Mouse (Mus musculus) heart, embryonic 12.5 days (tissue): ENCODE measurements around the gene Exoc3l. TPM values are rescaled to one million over a fixed set of nuclear protein-coding genes. Genes with fewer than 3 reads are reported as not detected.
"Not testable (repeated sequence)": the region's sequence is repeated elsewhere in the genome, so short reads cannot be mapped to it uniquely, and the experiment has no call there.

Experiments
- ATAC-seq: fragments of 200-750 bp; cut with Nextera tagmentation; 2 replicates; pipeline ENCODE4 v1.8.0; 2017; ENCODE audit warnings: moderate TSS enrichment, moderate library complexity; ENCODE audit not compliant: insufficient number of reproducible peaks, low FRiP score
- H3K27ac ChIP-seq: fragments of 300-500 bp; sonication (generic); 2 replicates; pipeline ENCODE4 v1.5.1; 2016; ENCODE audit warnings: mild to moderate bottlenecking, moderate library complexity; ENCODE audit not compliant: poor library complexity, severe bottlenecking
- H3K27me3 ChIP-seq: fragments of 300-500 bp; sonication (generic); replicated peaks from 2 replicates; pipeline ENCODE4 v1.6.1; 2016; ENCODE audit warnings: mild to moderate bottlenecking, moderate library complexity
- H3K36me3 ChIP-seq: fragments of 300-500 bp; sonication (generic); 2 replicates; pipeline ENCODE4 v1.6.1; 2016; ENCODE audit warnings: mild to moderate bottlenecking, moderate library complexity
- H3K4me1 ChIP-seq: fragments of 300-500 bp; sonication (generic); replicated peaks from 2 replicates; pipeline ENCODE4 v1.6.1; 2016; ENCODE audit warnings: mild to moderate bottlenecking
- H3K4me2 ChIP-seq: fragments of 300-500 bp; sonication (generic); 2 replicates; pipeline ENCODE4 v1.6.1; 2016; ENCODE audit warnings: mild to moderate bottlenecking, moderate library complexity
- H3K4me3 ChIP-seq: fragments of 300-500 bp; sonication (generic); 2 replicates; pipeline ENCODE4 v1.5.1; 2016; ENCODE audit warnings: mild to moderate bottlenecking
- H3K9ac ChIP-seq: fragments of 300-500 bp; sonication (generic); 2 replicates; pipeline ENCODE4 v1.6.1; 2016; ENCODE audit warnings: mild to moderate bottlenecking, moderate library complexity
- H3K9me3 ChIP-seq: fragments of 300-500 bp; sonication (generic); replicated peaks from 2 replicates; pipeline ENCODE4 v1.6.1; 2016; ENCODE audit warnings: mild to moderate bottlenecking, moderate library complexity
- WGBS: fragments of 180-500 bp; shearing (Covaris S2); methylation state at CpG from one replicate; pipeline ENCODE4 v1.1.7; 2016; 5-methylcytosine and 5-hydroxymethylcytosine counted together
- polyA plus RNA-seq: library from polyadenylated mRNA; unstranded; fragments of >200 nt; fragmentation: Nextera tagmentation; extraction: Ambion mirVana; gene quantifications from 2 replicates; pipeline ENCODE4 v1.2.1, GENCODE M21; 2016

Exoc3l gene
- polyA plus RNA-seq, 1 experiment from 2014 or later = 16.1 TPM

DNA sequence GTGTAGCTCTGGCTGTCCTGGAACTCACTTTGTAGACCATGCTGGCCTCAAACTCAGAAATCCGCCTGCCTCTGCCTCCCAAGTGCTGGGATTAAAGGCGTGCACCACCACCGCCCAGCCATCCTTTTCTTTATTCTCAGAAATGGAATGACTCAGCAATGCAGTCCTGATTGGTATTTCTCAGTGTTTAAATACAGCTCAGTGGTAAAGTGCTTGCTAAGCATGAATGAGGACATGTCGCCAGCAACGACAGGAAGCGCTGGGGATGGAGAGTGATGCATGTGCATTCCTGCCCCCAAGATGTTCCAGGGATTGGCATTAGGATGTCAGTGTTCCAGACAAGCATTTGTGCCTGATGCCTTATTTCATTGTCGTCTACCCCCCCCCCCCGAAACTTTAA is 7.5 kb upstream of the Exoc3l start:
- H3K9ac ChIP-seq = no peak overlapping the region
- no peaks in the 10 kb centered on the region for H3K27me3 ChIP-seq
- no peak overlapping the region for H3K4me2 ChIP-seq
- no peaks in the 10 kb centered on the region for H3K9me3 ChIP-seq
- peaks cover 49% of the 10 kb centered on the region for H3K4me1 ChIP-seq
- H3K27ac ChIP-seq = no peak overlapping the region
- peaks cover 76% of the 10 kb centered on the region for H3K36me3 ChIP-seq
- H3K4me3 ChIP-seq = no peak overlapping the region
- 86% methylated on average over 8 of the region's 8 CpGs for WGBS
- ATAC-seq = no peak

DNA sequence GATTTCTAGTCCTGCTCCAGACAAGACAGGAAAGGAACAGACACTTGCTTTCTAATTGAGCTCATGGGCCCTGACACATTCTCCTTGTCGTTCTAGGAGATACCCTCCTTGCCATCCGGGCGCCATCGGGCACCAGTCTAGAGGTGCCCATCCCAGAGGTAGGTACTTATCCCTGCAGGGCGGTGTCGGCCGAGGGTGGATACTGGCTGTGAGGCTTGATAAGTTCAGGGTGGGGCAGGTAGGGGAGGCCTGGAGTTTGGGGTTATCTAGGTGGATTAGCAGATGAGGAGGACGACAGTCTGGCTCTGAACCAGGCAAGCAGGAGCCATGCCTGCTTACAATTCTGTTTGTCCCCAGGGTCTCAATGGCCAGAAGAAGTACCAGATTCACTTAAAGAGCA is 4.1 kb upstream of the Exoc3l start:
- Histone ChIP-seq H3K36me3 (peaks cover 60% of the 10 kb centered on the region), H3K27me3 (no peaks in the 10 kb centered on the region), H3K9ac (no peak overlapping the region), H3K9me3 (no peaks in the 10 kb centered on the region), H3K4me1 (peaks cover 43% of the 10 kb centered on the region), H3K27ac (no peak overlapping the region), H3K4me2 (peak overlapping the region; percentile 22), H3K4me3 (no peak overlapping the region)
- ATAC-seq = 0 out of 2 replicates have a peak, but pooled peaks have one; percentile 58
- 76% methylated on average over 8 of the region's 8 CpGs for WGBS

DNA sequence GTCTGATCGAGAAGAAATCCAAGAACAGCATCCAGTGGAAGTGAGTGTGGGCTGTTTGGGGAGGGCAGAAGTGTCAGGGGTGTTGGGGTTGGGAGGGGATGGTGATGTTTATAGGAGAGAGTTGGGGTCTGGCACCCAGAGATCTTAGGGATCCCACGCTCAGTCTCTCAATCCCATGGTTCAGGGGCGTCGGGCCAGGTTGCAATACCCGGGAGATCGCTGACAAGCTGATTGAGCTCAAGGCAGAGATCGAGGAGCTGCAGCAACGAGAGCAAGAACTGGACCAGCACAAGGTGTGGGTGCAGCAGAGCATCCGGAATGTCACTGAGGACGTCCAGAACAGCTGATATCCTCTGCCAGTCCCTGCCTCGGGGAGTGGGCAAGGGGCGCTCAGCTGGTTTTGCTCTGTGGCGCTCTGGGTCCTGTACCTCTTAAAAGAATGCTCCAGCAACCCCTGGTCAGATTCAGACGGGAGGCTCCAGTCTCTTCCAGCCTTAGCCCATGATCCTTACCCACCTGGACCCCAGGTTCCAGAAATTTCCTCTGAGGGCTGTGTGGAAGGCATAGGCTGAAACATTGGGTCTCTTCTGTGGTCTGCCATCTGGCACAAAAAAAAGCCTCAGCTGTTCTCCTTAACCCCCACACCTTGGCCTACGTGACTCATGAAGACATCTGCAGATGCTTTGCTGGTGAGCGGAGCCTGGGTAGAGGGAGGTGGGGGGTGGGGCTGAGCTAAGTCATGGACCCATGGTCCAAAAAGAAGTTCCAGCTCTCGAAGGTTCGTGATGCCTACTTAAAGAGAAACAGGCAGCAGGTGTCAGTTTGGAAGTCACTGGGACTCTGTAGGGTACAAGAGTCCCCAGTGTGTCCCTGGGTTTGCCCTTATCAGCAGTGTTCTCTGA is 2.7 kb upstream of the Exoc3l start:
- Histone ChIP-seq H3K4me2 (peak overlapping the region; percentile 84), H3K36me3 (peaks cover 47% of the 10 kb centered on the region), H3K27ac (no peak overlapping the region), H3K9ac (peak overlapping the region; percentile 90), H3K4me3 (peak overlapping the region; percentile 87), H3K27me3 (peaks cover 4% of the 10 kb centered on the region), H3K9me3 (no peaks in the 10 kb centered on the region), H3K4me1 (peaks cover 33% of the 10 kb centered on the region)
- 42% methylated on average over 18 of the region's 18 CpGs for WGBS
- ATAC-seq = no peak

DNA sequence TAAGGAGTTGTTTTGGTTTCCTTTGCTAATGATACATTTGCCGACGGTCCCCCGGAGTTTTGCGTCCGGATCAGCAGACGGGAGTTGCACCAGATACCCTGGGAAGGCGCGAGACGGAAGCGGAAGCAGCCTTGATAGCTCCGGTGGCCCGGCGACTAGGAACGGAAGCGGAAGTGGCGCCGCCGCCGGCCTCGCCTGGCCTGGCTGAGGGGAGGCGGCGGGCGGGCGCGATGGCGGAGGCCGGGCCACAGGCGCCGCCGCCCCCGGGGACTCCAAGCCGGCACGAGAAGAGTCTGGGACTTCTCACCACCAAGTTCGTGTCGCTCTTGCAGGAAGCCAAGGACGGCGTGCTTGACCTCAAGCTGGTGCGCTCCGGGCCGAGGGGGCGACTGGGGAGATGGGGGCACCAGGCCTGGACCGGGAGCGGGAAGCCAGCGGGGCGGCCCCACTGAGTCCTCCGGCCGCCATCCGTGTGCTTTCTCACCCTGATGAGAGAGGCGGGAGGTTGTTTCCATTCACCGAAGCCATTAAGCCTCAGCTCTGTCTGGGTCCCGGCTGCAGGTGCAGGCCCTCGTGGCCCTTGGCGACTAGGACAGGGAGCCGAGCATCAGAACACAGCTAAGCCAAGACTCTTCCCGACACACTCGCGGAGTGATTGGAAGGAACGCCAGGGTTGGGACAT is 1.8 kb upstream of the Exoc3l start, which contains the start of gene E2f4:
E2f4 (plus strand) TSS at position 153 of the 682 bp plus-strand sequence.
- H3K4me2 ChIP-seq = peak within 1 kb of the TSS; percentile 84
- peak; percentile 86 for ATAC-seq
- H3K9ac ChIP-seq = peak within 1 kb of the TSS; percentile 90
- H3K9me3 ChIP-seq = no peaks in the 10 kb centered on the region
- peaks cover 14% of the 10 kb centered on the region for H3K27me3 ChIP-seq
- peaks cover 31% of the 10 kb centered on the region for H3K4me1 ChIP-seq
- peaks cover 38% of the 10 kb centered on the region for H3K36me3 ChIP-seq
- 0% methylated on average over 53 of the region's 58 CpGs for WGBS
- H3K4me3 ChIP-seq = peak within 1 kb of the TSS; percentile 87
- peak within 1 kb of the TSS; percentile 59 for H3K27ac ChIP-seq

DNA sequence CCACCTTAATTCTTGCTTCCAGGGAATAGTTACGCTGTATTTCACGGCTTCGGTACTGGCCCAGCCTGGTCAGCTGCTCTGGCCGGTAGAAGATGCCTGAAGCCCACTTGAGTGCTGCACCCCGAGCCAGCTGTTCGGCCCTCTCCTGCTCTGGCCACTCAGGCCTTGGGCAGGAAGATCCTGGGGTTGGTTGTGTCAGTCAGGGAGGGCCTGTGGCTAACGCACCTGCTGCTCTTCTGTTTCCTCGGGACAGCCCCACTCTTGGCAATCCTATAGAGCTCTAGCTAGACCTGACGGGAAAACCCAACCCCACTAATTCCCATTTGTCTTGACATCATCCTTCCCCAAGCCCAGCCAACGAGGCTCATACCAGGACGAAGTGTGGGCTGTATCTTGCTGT is 645 bp downstream of the Exoc3l start:
- 60% methylated on average over 11 of the region's 11 CpGs for WGBS
- Histone ChIP-seq H3K4me2 (peak overlapping the region; percentile 58), H3K4me1 (peaks cover 38% of the 10 kb centered on the region), H3K27ac (peak overlapping the region; percentile 45), H3K9me3 (no peaks in the 10 kb centered on the region), H3K9ac (peak overlapping the region; percentile 58; the same call in 1 of the 2 replicates), H3K36me3 (peaks cover 16% of the 10 kb centered on the region), H3K4me3 (peak overlapping the region; percentile 32), H3K27me3 (peaks cover 24% of the 10 kb centered on the region)
- ATAC-seq = no peak

DNA sequence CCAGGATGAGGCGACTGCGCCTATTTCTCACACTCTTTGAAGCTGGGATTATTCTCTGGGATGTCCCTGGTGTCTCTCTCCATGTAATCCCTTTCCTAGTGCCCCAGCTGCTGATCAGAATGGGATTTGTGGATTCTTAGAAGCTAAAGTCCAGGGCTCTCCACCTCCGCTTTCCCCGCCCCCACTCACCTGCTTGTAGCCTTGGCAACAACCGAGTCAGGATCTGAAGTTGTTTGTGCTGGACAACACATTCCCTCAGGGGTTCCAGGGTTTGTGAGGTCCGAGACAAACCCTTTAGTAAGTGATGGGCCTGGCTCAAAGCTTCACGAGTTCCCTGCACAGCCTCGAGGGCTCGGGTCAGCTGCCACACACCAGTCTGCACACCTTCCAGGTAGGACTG is 1.1 kb downstream of the Exoc3l start:
- Histone ChIP-seq H3K9ac (peak overlapping the region; percentile 58; the same call in 1 of the 2 replicates), H3K4me3 (peak overlapping the region; percentile 32), H3K27ac (no peak overlapping the region), H3K36me3 (peaks cover 11% of the 10 kb centered on the region), H3K9me3 (no peaks in the 10 kb centered on the region), H3K4me2 (peak overlapping the region; percentile 58), H3K4me1 (peaks cover 41% of the 10 kb centered on the region), H3K27me3 (peaks cover 27% of the 10 kb centered on the region)
- ATAC-seq = no peak
- WGBS = 56% methylated on average over 9 of the region's 9 CpGs

DNA sequence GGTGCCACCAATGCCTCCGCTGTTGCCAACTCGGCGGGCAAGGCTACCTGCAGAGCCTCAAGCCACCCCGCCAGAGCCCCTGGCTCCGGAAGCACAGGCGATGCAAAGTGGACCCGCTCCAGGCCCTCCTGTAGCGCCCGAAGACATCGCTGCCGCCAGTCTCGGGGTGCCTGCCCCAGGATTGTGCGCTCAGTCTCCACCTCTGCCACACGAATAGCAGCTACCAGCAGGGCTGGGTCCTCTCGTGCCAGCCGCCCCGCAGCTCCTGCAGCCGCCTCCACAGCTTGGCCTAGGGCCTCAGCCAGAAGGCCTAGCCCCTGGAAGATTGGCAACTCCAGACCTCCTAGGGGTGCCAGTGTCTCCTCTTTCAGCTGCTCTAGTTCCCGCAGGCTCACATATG is 2.5 kb downstream of the Exoc3l start:
- ATAC-seq = no peak

DNA sequence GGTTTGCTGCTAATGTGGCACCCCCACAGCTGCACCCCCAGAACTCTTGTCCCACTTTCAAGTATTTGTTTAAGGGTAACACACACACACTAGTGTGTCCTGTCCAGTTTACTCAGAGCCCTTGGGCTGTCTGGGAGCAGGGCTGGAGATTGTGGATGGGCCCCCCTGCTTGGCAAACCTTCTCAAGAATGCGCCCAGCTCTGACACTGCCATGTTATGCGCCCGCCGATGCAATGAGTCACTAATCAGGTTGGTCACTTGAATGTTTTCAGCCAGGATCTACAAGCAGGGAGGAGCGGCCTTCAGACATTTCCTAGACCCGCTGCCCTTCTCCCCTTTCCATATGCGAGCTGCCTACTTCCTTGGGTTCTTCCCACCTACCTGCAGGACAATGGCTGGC is 3.4 kb downstream of the Exoc3l start:
- no peak overlapping the region for H3K4me3 ChIP-seq
- peaks cover 35% of the 10 kb centered on the region for H3K4me1 ChIP-seq
- peaks cover 27% of the 10 kb centered on the region for H3K27me3 ChIP-seq
- no peak overlapping the region for H3K9ac ChIP-seq
- 73% methylated on average over 7 of the region's 7 CpGs for WGBS
- H3K27ac ChIP-seq = no peak overlapping the region
- no peaks in the 10 kb centered on the region for H3K9me3 ChIP-seq
- no peak for ATAC-seq
- H3K36me3 ChIP-seq = no peaks in the 10 kb centered on the region
- no peak overlapping the region for H3K4me2 ChIP-seq

More for the DNA sequence above, 2.5 kb downstream of the Exoc3l start:
- no peak overlapping the region for H3K27ac ChIP-seq
- H3K27me3 ChIP-seq = peaks cover 27% of the 10 kb centered on the region
- H3K9me3 ChIP-seq = no peaks in the 10 kb centered on the region
- no peak overlapping the region for H3K4me3 ChIP-seq
- H3K4me1 ChIP-seq = peaks cover 38% of the 10 kb centered on the region
- no peak overlapping the region for H3K9ac ChIP-seq
- H3K36me3 ChIP-seq = no peaks in the 10 kb centered on the region
- no peak overlapping the region for H3K4me2 ChIP-seq
- 60% methylated on average over 19 of the region's 19 CpGs for WGBS

DNA sequence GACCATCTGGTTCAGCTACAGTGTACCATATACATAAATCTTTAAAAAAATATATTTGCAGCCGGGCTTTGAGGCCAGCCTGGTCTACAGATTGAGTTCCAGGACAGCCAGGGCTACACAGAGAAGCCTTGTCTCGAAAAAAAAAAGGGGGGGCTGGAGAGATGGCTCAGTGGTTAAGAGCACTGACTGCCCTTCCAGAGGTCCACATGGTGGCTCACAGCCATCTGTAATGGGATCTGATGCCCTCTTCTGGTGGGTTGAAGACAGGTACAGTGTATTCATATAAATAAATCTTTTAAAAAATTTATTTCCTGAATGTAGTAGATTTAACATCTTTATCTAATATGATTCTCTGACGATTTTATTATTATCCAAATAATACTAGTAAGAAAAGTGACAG is 4.1 kb downstream of the Exoc3l start:
- WGBS = 63% methylated on average over 3 of the region's 3 CpGs
- not testable (repeated sequence) for H3K4me3 ChIP-seq, H3K9ac ChIP-seq, H3K27ac ChIP-seq, H3K36me3 ChIP-seq, H3K9me3 ChIP-seq, H3K4me2 ChIP-seq, ATAC-seq
- Histone ChIP-seq H3K4me1 (peaks cover 32% of the 10 kb centered on the region), H3K27me3 (peaks cover 27% of the 10 kb centered on the region)

DNA sequence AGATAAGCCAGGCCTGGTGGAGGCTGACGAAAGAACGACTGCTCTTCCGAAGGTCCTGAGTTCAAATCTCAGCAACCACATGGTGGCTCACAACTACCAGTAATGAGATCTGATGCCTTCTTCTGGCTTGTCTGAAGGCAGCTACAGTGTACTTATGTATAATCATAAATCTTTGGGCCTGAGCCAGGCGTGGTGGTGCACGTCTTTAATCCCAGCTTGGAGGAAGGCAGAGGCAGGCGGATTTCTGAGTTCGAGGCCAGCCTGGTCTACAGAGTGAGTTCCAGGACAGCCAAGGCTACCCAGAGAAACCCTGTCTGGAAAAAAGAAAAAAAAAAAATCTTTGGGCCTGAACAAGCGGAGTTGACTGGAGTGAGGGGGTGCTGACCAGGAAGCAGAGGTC is 4.5 kb downstream of the Exoc3l start:
- not testable (repeated sequence) for H3K4me3 ChIP-seq, H3K36me3 ChIP-seq, H3K27ac ChIP-seq, H3K4me2 ChIP-seq, ATAC-seq, H3K9me3 ChIP-seq, H3K9ac ChIP-seq
- Histone ChIP-seq H3K4me1 (peaks cover 28% of the 10 kb centered on the region), H3K27me3 (peaks cover 27% of the 10 kb centered on the region)
- WGBS = 81% methylated on average over 8 of the region's 8 CpGs
